Mouse (Mus musculus) kidney, embryonic 16.5 days (tissue): ENCODE results near the gene Psg27. TPM values are rescaled to one million over a fixed set of nuclear protein-coding genes. Genes with fewer than 3 reads are reported as not detected.
"Not testable (repeated sequence)": the region's sequence is repeated elsewhere in the genome, so short reads cannot be mapped to it uniquely, and the experiment has no call there.

Experiments used
- ATAC-seq: fragments of 200-750 bp; cut with Nextera tagmentation; 2 replicates; pipeline ENCODE4 v1.8.0; 2017; ENCODE audit warnings: moderate TSS enrichment; ENCODE audit not compliant: low FRiP score, low TSS enrichment
- H3K27ac ChIP-seq: fragments of 300-500 bp; sonication (generic); 2 replicates; pipeline ENCODE4 v1.5.1; 2014; ENCODE audit warnings: low read length
- H3K27me3 ChIP-seq: fragments of 300-500 bp; sonication (generic); 2 replicates; pipeline ENCODE4 v1.6.1; 2014; ENCODE audit warnings: low read length, control low read depth, mixed read lengths; ENCODE audit not compliant: insufficient read depth
- H3K36me3 ChIP-seq: fragments of 300-500 bp; sonication (generic); 2 replicates; pipeline ENCODE4 v1.6.1; 2014; ENCODE audit warnings: low read length, control low read depth, mixed read lengths; ENCODE audit not compliant: insufficient read depth
- H3K4me1 ChIP-seq: fragments of 300-500 bp; sonication (generic); 2 replicates; pipeline ENCODE4 v1.6.1; 2014; ENCODE audit warnings: low read length, control low read depth, mixed read lengths; ENCODE audit not compliant: insufficient read depth
- H3K4me2 ChIP-seq: fragments of 300-500 bp; sonication (generic); replicated peaks from 2 replicates; pipeline ENCODE4 v1.6.1; 2014; ENCODE audit warnings: low read depth, low read length
- H3K4me3 ChIP-seq: fragments of 300-500 bp; sonication (generic); 2 replicates; pipeline ENCODE4 v1.5.1; 2014; ENCODE audit warnings: mild to moderate bottlenecking, low read length
- H3K9ac ChIP-seq: fragments of 300-500 bp; sonication (generic); replicated peaks from 2 replicates; pipeline ENCODE4 v1.6.1; 2014; ENCODE audit warnings: low read length
- H3K9me3 ChIP-seq: fragments of 300-500 bp; sonication (generic); 2 replicates; pipeline ENCODE4 v1.6.1; 2016; ENCODE audit warnings: low read length, control low read depth
- WGBS: fragments of 180-500 bp; shearing (Covaris S2); extraction: QIAGEN DNeasy Blood & Tissue Kit; methylation state at CpG from one replicate; pipeline ENCODE4 v1.1.7; 2014; 5-methylcytosine and 5-hydroxymethylcytosine counted together
- polyA plus RNA-seq: library from polyadenylated mRNA; unstranded; fragments of >200 nt; fragmentation: Nextera tagmentation; extraction: Ambion mirVana; gene quantifications from 2 replicates; pipeline ENCODE4 v1.2.1, GENCODE M21; 2015

The Psg27 gene
- not detected in 2 replicates for polyA plus RNA-seq

DNA sequence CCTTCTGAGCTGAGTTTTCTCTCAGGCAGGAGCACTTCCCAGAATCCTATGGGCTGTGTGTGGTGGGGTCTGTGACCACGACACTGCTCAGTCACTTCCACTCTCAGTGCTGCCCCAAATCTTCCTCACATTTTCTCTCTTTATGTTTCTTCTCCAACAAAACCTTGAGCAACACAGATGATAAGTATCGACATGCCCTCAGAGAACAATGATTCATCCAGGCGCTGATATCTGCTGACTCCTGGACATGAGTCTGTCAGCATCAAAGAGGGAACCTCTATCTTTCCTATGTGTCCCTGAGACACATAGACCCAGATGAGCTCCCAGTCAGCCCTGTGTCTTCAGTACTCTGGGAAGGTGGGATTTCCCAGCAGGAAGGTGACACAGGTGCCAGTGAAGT, at the start of gene Psg27:
Gene Psg27, minus strand, starts transcription at position 101 of the 400 bp plus-strand sequence.
- H3K36me3 ChIP-seq, result no peaks in the 10 kb centered on the region
- H3K4me3 ChIP-seq, result no peak within 1 kb of the TSS
- no peak within 1 kb of the TSS for H3K9ac ChIP-seq
- H3K4me1 ChIP-seq, result no peaks in the 10 kb centered on the region
- H3K4me2 ChIP-seq, result no peak within 1 kb of the TSS
- no peaks in the 10 kb centered on the region for H3K27me3 ChIP-seq
- ATAC-seq, result no peak
- H3K27ac ChIP-seq, result no peak within 1 kb of the TSS
- 82% methylated on average over 3 of the region's 3 CpGs for WGBS
- H3K9me3 ChIP-seq, result no peaks in the 10 kb centered on the region

DNA sequence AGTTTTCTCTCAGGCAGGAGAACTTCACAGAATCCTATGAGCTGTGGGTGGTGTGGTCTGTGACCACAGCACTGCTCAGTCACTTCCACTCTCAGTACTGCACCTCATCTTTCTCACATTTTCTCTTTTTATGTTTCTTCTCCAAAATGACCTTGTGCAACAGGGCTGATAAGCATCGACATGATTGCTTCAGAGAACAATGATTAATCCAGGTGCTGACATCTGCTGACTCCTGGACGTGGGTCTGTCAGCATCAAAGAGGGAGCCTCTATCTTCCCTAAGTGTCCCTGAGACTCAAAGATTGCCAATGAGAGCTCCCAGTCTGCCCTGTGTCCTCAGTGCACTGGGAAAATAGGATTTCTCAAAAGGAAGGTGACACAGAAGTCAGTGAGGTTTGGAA, 49.3 kb upstream of the Psg27 start, which contains the start of gene Psg23:
Gene Psg23, minus strand, starts transcription at position 101 of the 400 bp plus-strand sequence.
- H3K9me3 ChIP-seq, H3K27me3 ChIP-seq: not testable (repeated sequence)

DNA sequence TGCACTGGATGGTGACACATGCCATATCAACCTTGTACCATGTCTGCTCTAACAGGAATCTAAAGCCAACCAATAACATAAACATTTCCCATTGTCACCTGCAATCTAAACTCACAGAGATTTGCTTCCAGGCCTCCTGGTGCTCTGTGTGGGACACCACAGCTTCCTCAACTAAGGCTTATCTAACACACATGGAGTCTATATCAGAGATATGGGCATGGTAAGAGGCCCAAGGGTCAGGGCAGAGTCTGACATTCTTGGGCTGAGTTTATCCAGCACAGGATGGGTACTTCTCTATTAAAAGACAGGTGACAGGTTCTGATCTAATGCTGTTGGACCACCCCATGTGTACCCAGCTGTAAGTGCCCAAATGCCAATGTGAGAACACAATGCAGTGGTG, 7.3 kb downstream of the Psg27 start:
- H3K9me3 ChIP-seq, result no peaks in the 10 kb centered on the region
- no peaks in the 10 kb centered on the region for H3K36me3 ChIP-seq
- no peak for ATAC-seq
- no peak overlapping the region for H3K4me2 ChIP-seq
- no peak overlapping the region for H3K27ac ChIP-seq
- no peak overlapping the region for H3K9ac ChIP-seq
- H3K27me3 ChIP-seq, result no peaks in the 10 kb centered on the region
- H3K4me3 ChIP-seq, result no peak overlapping the region
- H3K4me1 ChIP-seq, result no peaks in the 10 kb centered on the region

More for the DNA sequence above, 49.3 kb upstream of the Psg27 start, which contains the start of gene Psg23:
- not testable (repeated sequence) for H3K36me3 ChIP-seq, H3K4me3 ChIP-seq, H3K9ac ChIP-seq, H3K27ac ChIP-seq, H3K4me1 ChIP-seq, H3K4me2 ChIP-seq, ATAC-seq
- WGBS, result 50% methylated on average over 1 of the region's 2 CpGs

DNA sequence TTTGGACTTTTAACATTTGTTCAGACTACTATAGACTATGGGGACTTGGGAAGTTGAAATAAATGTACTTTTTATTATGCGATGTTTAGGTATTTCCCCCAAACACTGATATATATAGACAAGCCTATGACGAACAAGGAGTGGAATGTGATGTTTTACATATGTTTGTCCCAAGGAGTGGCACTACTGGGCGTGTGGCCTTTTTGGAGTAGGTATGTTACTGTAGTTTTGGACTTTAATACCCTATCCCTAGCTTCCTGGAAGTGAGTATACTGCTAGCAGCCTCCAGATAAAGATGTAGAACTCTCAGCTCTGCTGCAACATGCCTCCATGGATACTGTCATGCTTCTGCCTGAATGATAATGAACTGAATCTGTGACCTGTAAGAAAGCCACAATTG, 11.4 kb downstream of the Psg27 start:
- not testable (repeated sequence) for H3K4me2 ChIP-seq, H3K4me3 ChIP-seq, H3K9me3 ChIP-seq, H3K27me3 ChIP-seq, ATAC-seq, H3K27ac ChIP-seq, H3K9ac ChIP-seq, H3K36me3 ChIP-seq, H3K4me1 ChIP-seq
- 77% methylated on average over 3 of the region's 3 CpGs for WGBS

GRCm38 (mm10) chr7:18533420-18533819, 33.7 kb downstream of the Psg27 start:
- WGBS, result 47% methylated on average over 3 of the region's 3 CpGs
- no peaks in the 10 kb centered on the region for H3K9me3 ChIP-seq
- H3K9ac ChIP-seq, result no peak overlapping the region
- no peaks in the 10 kb centered on the region for H3K27me3 ChIP-seq
- H3K4me1 ChIP-seq, result no peaks in the 10 kb centered on the region
- no peak overlapping the region for H3K4me3 ChIP-seq
- H3K4me2 ChIP-seq, result no peak overlapping the region
- ATAC-seq, result no peak
- H3K36me3 ChIP-seq, result no peaks in the 10 kb centered on the region
- no peak overlapping the region for H3K27ac ChIP-seq

- H3K36me3 ChIP-seq, result no peaks in the 10 kb centered on the region
- H3K9ac ChIP-seq, result no peak within 1 kb of the TSS
- no peaks in the 10 kb centered on the region for H3K27me3 ChIP-seq
- H3K9me3 ChIP-seq, result no peaks in the 10 kb centered on the region
- no peaks in the 10 kb centered on the region for H3K4me1 ChIP-seq
- no peak for ATAC-seq
- 71% methylated on average over 1 of the region's 1 CpGs for WGBS
- H3K27ac ChIP-seq, result no peak within 1 kb of the TSS
- H3K4me3 ChIP-seq, result no peak within 1 kb of the TSS
- H3K4me2 ChIP-seq, result no peak within 1 kb of the TSS
Observed at GRCm38 (mm10) chr7:18532169-18532568, 34.9 kb downstream of the Psg27 start, which contains the start of gene Psg25. Gene Psg25 (minus strand): TSS chr7:18532269.

DNA sequence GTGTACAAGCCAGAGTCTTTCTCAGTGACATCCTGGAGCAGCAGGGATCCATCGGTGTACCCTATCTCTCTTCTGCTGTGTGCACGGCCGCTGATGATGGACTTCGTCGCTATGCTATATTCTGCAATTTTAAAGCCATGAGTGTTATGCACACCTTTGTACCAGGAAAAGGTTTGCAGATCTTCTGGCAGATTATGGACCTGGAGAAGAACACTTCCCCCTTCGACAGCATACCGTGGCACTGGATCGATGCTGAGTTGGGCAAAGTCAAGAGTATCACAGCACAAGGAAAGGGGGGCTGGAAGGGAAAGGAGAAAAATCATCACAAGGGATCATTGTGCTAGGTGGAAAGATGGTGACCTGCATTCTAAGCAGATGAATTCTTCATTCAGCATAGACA, 42.4 kb downstream of the Psg27 start:
- H3K4me2 ChIP-seq, result no peak overlapping the region
- 94% methylated on average over 8 of the region's 8 CpGs for WGBS
- no peaks in the 10 kb centered on the region for H3K9me3 ChIP-seq
- no peaks in the 10 kb centered on the region for H3K27me3 ChIP-seq
- ATAC-seq, result no peak
- no peak overlapping the region for H3K27ac ChIP-seq
- no peaks in the 10 kb centered on the region for H3K36me3 ChIP-seq
- no peaks in the 10 kb centered on the region for H3K4me1 ChIP-seq
- no peak overlapping the region for H3K9ac ChIP-seq
- H3K4me3 ChIP-seq, result no peak overlapping the region

GRCm38 (mm10) chr7:18512848-18513247, 54.3 kb downstream of the Psg27 start:
- not testable (repeated sequence) for H3K4me2 ChIP-seq, H3K4me3 ChIP-seq, H3K36me3 ChIP-seq, H3K9ac ChIP-seq, H3K9me3 ChIP-seq, H3K27me3 ChIP-seq, ATAC-seq, H3K27ac ChIP-seq, H3K4me1 ChIP-seq

- H3K4me1 ChIP-seq, H3K4me2 ChIP-seq, H3K4me3 ChIP-seq, H3K27ac ChIP-seq, ATAC-seq, H3K9me3 ChIP-seq, H3K36me3 ChIP-seq, H3K27me3 ChIP-seq, H3K9ac ChIP-seq: not testable (repeated sequence)
- WGBS, result 42% methylated on average over 2 of the region's 2 CpGs
Observed at GRCm38 (mm10) chr7:18512417-18512816, 54.7 kb downstream of the Psg27 start.

DNA sequence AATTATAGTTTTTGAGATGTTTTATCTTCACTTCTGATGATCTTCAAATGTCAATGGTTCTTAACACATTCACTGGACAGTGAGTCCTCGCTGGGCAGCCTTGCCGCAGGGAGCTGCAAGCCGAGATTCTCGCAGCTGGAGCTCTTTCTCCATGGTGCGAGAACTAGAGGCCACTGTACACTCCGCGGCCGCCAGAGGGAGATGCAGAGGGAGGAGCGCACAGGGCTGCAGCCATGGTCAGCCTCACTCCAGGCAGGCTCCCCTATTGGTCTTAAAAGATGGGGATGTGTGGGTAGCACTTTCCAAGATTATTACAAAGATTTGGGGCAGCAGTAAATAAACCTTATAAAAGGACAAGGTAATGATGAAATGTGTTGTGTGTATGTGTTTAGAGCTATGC, 55.6 kb downstream of the Psg27 start:
- H3K4me2 ChIP-seq, result no peak overlapping the region
- no peaks in the 10 kb centered on the region for H3K36me3 ChIP-seq
- 21% methylated on average over 9 of the region's 9 CpGs for WGBS
- no peak overlapping the region for H3K4me3 ChIP-seq
- H3K27ac ChIP-seq, result no peak overlapping the region
- peak; percentile 65; the same call in 1 of the 2 replicates for ATAC-seq
- H3K9ac ChIP-seq, result no peak overlapping the region
- H3K4me1 ChIP-seq, result no peaks in the 10 kb centered on the region
- no peaks in the 10 kb centered on the region for H3K27me3 ChIP-seq
- no peaks in the 10 kb centered on the region for H3K9me3 ChIP-seq
